Mouse (Mus musculus) urinary bladder, postnatal 4 days (tissue): ENCODE measurements around the gene Smoc2.

Experiments
- DNase-seq, 2 experiments: peaks; one replicate each; pipeline ENCODE4 v3.0.0; 2021 to 2022; ENCODE audit warnings: low spot score in 2 of 2

Smoc2 gene

DNA sequence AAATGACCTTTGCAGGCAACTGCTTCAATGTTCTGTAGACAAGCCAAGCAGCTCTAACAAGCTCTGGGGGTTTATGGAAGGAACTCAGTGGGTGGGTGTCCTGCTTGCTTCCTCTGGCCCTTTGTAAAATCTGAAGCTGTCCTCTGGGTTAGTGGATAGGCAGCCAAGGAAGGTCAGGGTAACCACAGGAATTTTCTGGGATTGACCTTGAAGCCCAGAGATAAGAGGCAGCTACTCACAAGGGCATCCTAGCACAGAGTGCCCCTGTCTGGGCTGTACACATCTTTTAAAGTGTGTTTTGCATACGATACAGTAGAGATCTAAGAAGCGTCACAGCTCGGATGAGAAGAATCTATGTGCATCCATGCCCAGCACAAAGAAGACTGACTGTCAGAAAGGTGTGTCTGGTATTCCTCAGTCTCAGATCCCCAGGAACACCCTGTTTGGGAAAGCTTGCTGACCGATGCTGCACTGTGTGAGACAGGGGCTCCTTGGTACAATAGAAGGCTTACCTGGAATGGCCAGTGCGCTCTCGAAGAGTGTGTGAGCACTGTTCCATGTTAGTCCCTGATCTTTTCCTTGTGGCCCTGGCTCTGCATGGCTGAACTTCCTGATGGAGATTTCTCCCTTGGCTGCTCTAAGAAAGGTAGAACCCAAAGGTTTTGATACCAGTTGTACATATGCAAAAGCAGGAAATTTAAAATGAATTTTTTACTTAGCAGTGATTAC is 69.9 kb downstream of the Smoc2 start:
- DNase-seq, result no peak

DNA sequence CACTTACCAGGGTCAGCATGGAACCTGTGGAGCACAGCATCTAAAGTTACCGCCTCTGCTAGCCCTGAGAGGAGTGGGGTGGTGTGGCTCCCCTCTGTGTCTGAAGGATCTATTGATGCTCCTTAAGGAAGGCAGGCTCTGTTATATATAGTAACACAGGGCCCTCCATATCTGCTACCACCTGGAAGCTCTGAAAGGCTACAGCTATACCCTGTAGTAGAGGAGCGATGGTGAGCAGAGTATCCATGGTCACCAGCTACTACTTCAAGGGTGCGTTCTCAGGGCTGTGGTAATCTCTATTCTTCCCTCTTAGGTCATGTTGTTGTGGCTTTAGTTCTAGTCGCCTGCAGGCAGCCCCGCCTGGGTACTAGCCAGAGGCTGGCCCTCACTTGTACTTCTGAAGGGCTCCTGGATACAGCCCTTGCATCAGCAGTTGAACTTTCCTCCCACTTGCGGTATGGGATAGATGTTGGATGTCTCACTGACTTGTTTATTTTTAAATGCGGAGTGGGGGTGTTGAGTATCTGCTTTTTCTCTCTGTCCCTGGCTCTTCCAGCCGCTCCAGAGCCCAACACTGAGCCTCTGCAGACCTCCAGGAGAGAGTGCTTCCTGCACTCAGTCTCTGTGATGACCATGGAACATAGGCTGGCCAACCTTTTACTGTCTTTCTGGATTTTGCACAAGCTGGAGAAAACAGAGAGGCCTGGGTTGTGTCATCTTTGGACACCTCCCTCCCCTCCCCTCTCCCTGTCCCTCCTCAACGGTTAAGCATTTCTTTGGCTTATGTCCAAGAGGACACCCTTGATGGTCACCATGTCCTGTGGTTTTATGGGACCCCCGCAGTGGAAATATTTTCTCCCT is 74.1 kb downstream of the Smoc2 start:
- DNase-seq, result peak in 1 of 2 experiments; percentile 34

DNA sequence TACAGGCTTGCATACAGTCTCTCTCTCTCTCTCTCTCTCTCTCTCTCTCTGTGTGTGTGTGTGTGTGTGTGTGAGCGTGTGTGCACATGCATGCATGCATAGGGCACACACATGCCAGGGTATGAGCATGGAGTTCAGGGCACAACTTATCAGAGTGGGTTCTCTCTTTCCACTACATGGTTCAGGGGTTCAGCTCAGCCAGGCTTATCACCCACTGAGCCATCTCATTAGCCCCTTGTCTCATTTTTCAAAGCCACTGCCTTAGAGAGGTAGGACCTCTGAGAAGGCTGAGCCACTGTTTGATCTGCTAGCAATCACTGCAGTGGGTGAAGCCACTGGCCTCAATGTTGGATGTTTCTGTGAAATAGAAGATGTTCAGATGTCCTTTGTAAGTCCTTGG is 82.2 kb downstream of the Smoc2 start:
- no peak for DNase-seq

DNA sequence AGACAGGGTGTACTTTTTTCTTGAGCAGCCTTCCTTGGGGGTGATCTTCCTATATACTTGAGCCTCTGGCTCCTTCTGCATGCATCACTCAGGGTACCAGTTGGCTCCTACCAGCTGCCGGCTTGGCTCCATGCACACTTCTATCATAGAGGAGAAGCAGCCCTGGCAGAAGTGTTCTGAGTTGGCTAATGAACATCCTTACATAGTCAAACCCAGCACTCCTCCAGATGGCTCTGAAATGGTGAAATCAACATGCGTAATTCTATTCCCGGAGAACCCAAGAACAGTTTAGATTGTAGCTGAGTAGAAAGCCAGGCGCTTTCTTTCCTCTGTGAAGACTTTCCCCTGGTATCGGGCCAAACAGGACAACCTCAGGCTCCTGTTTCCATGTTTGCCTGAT is 91.2 kb downstream of the Smoc2 start:
- no peak for DNase-seq

DNA sequence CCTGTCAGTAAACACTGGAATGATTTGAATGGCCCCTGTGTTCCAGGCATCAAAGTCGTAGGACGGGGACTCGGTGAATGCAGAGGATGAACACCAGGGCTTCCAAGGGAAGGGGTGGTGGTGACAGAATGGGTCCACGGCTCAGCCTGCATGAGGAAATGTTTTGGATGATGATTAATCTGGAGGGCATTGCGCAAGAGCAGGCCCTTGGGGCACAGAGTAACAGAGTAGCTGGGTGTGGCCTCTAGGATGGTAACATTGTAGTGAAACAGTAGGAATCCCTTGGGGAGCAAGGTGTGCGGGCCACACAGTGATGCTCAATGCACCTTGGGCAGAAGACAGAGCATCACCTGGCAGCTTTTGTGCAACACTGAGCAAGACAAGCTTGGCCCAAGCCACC is 92.3 kb downstream of the Smoc2 start:
- DNase-seq, result no peak

DNA sequence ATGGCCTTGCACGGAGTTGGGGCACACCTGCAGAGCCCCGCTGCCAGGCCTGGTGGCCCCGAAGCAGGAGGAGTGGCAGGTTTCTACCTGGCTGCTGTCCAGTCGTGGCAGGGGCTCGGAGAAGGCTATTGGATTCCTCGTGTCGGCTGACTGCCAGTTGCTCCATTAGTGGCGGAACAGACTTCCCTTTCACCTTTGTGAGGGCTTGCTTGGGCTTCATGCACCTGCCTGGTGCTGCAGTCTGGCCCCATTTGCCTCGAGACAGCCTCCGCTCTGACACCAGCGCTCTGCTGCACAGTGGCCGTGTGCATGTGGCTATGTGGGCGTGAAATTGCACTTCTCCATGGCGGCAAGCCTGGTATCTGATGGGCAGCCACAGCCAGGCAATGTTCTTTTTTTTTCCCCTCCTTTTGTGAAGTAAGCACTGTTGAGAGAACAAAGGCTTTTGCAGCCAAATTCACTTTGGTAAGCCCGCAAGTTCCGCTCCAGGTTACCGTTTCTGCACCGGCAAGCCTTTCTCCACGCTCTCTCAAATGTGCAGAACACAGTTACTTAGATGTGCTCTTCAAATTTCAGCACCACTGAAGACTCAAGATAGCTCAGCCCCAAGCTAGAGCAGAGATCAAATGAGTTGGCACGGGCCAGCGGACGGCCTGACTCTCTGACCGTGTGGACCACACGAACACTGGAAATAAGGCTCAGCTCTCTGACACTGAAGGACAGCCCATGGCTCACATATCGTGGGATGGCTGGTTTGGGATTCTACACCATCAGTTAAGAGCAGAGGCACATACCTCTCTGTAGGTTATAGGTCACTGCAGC is 93.2 kb downstream of the Smoc2 start:
- no peak for DNase-seq

DNA sequence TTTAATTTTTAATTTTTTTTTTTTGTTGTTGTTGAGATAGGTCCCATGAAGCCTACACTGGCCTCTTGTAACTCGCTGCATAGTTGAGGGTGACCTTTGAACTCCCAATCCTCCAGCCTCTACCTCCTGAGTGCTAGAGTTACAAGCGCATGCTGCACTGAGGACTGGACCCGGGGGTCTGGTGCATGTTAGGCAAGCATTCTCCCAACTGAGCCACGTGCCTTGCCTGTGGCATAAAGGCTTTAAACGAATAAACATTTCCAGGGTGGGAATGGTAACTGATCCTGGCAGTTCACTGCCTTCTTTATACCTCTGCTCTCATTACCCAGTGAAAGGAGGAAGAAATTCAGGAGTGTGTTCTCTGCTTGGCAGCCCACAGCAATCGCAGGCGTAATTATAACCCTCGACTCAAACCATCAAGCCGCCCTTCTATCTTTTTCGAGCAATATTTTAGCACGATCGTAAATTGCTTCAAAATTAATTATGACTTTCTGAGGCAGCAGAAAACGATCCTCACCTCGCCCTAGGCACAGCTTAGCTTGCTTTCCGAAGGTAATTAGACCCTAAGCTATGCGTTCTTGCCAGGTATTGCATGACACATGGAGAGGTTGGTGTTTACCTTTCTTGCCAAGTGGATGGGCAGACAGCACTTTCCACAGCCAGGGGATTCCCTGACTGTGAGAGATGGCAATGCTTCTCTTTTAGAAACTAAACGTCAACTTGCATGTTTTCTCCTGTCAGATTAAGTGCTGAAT is 99.6 kb downstream of the Smoc2 start:
- DNase-seq, result no peak

DNA sequence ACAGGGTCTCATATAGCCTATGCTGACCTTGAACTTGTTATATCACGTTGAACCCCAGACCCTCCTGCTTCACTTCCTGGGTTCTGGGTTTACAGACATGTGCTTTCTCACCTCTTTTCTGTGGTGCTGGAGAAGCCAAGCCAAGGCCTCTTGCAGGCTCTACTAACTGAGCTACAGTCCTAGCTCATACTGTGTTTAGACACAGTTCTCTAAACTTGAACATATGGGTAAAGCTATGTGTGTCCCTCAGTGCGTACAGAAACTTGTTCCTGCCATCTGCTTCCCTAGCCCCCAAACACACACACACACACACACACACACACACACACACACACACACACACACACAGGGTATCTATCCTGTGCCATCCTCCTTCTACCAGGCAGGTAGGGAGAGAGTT is 100.2 kb downstream of the Smoc2 start:
- no peak for DNase-seq

DNA sequence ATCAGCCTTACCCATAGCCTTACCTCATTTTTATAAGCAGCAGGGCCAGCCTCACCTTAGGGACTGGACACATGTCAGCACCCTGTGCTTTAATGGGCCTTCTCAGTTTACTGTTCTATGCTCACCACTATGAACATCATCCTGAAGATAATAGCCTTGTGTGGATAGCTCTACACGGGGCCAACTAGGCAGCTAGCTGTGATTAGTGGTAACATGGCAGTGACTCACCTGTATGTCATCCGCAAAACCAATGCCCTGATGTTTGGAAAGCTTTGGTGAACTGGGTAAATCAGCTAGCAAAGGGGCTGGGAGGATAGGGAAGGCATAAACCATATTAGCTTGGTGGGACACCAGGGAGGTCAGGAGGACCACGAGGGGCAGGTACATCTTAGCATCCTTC is 100.7 kb downstream of the Smoc2 start:
- no peak for DNase-seq

DNA sequence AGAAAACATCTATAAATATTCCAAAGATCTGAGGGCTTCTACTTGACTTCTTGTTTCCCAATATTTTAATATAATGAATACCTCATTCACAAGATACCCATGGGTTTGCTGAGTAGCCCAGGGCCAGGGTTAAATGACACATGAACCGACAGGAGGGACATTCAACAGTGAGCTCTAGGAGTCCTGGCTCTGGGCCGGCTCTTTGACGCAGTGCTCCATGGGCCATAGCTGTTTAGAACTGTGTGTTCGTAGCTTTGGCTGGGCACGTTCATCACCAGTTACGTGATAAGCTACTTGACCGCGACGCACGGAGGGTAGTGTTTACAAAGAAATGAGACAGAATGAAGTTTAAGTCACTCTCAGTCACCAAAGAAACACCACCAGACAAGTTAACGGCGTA is 101.2 kb downstream of the Smoc2 start:
- DNase-seq, result no peak

DNA sequence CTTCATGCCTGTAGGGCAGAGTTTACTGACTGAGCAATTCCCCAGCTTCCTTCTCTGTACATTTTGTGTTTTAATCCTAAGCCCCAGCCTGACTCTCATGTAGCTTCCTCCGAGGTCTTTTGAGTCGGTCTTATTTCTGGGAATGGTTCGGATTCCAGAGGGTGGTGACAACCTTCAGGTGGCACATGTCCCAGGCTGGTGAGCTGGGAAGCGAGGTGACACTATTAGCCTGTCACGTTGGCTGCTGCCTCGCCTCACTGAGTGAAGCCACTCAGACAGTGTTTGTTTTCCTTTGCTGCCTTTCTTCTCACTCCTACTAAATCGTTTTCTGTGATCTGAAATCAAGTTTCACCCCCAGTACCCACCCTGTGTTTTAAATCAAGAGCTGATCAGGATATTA is 102.2 kb downstream of the Smoc2 start:
- DNase-seq, result no peak

DNA sequence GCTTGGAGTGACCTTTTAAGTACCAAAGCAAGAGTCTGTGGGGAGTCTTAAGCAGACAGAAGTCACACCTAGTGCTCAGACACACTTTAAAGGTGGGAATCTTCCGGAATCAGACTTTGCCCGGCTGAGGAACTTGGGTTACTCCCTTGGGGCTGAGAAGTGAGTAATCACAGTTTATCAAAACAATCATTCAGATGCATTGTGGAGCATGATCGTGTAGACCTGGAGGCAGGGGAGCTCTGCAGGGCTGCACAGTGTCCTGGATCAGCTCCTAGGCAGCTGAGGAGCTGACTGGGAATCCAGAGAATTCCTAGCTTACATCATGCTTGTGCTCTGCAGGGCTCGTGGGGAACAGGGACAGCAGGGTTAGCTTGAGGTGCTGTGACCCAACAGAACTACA is 104.7 kb downstream of the Smoc2 start:
- DNase-seq, result no peak

DNA sequence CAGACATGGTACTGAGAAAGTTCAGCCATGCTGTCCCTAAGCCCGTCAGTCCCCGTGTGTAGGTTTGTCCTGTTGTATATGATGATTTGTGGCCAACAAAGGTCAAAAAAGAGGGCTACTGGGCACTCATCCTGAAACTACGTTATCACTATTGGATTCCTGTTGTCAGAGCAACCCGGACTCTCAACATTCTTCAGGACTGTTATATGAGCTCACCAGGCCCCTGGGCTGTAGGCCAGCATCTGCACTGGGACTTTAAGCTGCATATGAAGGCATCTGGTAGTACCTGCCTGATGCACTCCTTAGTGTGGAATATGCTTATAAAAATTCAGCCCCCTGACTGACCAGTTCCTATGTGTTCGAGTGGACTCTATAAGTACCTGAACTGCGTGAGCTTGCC is 105.7 kb downstream of the Smoc2 start:
- DNase-seq, result no peak

DNA sequence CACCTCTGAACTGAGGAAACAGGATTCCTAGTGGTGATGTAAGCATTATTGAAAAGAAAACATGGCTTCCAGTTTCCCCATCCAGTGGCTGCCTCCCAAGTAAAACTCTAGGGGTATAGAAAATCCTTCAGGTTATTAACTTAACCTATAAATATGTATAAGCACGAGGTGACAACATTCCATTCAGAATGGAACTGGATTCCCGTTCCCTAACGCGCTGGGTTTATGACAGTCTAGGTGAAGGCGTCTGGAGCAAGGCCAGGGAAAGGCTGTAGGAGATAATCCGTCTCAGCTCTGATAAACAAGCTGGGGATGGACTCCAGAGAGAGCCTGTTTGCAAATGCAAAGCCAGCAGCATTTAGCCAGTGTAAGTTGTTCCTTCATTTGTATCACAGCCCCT is 108.0 kb downstream of the Smoc2 start:
- no peak for DNase-seq

DNA sequence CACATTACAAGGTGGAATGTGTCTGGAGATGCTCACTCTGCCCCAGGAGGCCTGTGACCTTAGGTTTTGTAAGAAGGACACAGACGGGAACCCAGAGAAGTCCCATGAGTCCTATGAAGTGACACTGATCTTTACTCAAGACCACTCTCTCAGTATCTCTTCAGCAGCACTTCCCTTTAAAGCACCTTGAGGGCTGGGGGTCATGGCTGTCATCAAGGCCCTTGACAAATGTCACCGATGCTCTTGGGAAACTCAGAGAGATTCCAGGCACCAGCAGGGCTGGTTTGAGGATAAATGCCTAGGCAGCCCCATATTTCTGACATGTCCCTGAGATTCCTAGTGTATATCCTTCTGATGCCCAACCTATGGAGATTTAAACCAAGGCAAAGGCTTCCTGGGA is 113.1 kb downstream of the Smoc2 start:
- DNase-seq, result no peak

DNA sequence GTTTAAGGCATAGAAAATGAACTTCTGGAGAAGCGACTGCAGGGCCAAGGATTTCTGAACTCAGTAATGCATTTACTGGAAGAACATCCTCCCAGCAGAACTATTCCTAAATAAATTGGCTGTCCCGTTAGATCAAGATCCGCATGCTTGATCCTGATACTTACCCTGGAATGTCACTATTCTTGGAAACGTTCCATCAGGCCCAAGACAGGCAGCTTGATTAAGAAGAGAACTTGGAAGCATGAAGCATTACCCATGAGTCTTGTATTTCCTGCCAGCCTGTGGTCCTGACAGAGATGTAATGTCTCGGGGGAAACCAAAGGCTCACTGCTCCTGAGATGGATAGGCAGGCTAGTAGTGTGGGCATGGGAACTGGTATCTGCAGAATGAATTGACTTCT is 115.6 kb downstream of the Smoc2 start:
- DNase-seq, result no peak

DNA sequence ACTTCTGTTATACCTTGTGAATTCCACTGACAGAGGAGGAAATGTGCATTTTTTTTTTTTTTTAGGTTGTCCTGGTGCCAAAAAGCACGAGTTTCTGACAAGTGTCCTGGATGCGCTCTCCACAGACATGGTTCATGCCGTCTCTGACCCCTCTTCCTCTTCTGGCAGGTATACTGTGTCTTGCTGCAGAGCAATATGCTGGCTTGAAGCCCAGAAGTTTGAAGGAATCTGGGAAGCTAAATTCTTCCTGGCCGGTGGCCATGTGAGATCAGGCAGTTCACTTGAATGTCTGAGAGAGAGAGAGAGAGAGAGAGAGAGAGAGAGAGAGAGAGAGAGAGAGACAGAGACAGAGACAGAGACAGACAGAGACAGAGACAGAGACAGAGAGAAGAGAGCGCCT is 118.2 kb downstream of the Smoc2 start:
- peak; percentile 66 to 76 for DNase-seq

DNA sequence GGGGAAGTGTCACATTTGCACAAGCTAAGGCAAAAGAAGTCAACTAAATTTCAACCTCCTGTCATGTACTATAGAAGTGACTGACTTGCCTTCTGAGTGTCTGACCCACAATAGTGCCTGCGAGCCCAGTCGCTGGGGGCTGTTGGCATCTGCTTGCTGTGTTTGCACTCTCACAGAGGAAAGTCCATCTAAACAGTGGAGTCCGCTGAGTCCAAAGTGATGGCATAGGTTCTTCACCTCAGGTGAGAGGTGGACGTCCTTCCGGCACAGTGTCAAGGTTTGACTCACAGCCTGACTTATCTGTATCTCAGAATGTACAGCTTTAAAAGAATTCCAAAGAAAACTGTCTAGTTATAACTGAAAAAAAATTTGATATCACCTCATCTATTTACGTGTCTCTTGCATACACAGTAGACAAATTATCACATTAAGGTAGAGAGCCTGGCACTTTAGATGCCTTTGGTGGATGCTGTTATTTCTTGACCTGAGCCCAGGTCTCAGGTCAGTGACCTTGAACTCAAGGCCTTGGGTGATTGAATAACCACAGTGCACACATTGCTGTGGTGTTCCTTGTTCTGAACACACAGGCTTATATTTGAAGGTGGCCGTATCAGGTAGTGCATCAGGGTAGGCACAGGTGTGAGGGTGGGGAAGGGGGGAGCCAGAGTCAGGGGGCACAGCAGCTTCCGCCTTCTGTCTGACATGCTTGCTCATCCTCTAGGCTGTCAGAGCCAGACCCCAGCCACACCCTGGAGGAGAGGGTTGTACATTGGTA is 119.5 kb downstream of the Smoc2 start:
- no peak for DNase-seq

DNA sequence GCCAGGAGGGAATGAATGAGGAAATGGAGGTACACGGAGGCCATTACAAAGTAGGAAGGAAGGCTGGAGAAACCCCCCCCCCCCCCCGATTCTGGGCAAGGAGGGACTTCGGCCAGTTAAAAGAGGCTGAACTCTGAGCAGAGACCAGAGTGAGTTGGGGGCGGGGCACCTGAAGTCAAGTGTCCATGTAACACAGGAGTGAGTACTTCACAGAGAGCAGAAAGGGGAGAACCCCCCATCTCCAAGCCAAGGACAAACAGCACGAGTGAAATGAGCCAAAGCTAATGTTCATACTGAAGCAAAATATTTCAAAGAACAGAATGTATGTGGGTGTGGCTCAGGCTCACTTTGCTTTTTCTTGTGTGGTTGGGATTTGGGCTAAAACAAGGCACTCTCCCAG is 121.7 kb downstream of the Smoc2 start:
- no peak for DNase-seq

DNA sequence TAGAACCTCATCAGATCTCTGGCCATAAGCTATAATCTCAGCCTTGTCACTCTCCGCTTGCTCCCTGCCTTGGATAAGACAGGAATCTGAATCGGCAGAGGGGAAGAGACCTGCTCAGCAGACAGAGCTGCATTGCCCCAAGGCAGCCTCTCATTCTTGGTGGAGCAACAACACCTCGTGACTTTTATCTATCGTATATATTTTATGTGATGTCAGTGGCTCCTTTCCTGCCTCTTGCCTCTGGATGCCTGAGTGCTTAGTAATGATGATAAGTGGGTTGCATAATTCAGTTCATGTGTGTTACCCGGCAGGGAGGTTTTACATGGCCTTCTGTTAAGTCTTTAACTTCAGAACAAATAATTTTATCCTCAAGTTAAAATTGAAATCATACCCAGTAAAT is 128.6 kb downstream of the Smoc2 start:
- no peak for DNase-seq

DNA sequence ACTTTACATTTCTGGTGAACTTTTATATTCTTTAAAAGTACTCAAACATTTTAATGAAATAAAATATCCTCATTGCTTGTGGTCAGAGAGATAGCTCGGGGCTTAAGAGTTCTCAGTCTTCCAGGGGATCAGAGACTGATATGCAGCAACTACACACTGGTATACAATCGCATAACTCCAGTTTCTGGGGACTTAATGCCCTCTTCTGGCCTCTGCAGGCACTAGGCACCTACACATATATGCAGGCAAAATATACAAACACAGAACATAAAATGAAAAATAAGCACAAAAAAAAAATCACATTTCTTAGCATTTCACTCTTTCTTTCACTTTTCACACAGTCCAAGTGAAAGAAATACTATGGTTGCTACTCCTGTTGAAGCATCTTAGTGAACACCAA is 133.2 kb downstream of the Smoc2 start:
- DNase-seq, result no peak
